Mouse (Mus musculus): ENCODE results near the gene Tomm6. TPM values are rescaled to one million over a fixed set of nuclear protein-coding genes. Genes with fewer than 3 reads are reported as not detected.

The Tomm6 gene
- total RNA-seq, 2 experiments from 2014 or later, result 105 to 118 TPM

DNA sequence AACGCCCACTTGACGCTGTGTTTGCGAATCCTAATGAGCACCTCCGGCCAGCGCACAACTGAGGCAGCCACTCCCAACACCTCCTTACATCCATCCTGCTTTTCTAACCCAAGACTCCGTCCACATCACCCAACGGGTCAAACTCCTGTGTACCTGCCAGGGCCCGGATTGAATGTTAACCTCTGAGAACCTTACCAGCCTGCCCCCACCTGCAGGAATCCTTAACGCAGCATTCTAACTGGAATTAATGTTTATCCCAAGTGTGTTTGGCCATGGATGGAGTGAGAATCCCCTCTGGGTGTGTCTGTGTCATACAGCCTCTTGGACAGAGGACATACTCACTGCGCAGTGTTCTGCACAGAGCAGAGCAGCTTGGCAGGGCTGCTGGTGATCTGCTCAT lies 10.0 kb upstream of the Tomm6 start:
- no peak for DNase-seq
- intact Hi-C loops (cut with DNase I), result no loop called here

DNA sequence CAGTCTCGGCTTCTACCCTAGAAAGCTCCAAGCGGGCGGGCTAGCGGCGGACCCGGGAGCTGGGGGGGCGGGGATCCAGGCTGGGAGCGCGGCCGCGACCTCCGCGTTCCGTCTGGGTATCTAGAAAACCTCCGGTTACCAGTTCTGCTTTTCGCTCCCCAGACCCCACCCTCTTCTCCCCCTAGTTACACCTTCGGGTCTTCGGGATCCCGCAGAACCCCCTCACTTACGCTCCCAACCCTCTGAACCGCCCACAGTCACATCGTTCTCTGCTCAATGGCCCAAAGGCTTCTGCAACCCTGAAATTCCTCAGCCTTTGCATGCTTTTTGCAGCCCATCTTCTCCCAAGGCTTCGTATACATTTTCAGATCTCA lies 7.1 kb upstream of the Tomm6 start:
- DNase-seq, result no peak
- intact Hi-C loops (cut with DNase I), result no loop called here

DNA sequence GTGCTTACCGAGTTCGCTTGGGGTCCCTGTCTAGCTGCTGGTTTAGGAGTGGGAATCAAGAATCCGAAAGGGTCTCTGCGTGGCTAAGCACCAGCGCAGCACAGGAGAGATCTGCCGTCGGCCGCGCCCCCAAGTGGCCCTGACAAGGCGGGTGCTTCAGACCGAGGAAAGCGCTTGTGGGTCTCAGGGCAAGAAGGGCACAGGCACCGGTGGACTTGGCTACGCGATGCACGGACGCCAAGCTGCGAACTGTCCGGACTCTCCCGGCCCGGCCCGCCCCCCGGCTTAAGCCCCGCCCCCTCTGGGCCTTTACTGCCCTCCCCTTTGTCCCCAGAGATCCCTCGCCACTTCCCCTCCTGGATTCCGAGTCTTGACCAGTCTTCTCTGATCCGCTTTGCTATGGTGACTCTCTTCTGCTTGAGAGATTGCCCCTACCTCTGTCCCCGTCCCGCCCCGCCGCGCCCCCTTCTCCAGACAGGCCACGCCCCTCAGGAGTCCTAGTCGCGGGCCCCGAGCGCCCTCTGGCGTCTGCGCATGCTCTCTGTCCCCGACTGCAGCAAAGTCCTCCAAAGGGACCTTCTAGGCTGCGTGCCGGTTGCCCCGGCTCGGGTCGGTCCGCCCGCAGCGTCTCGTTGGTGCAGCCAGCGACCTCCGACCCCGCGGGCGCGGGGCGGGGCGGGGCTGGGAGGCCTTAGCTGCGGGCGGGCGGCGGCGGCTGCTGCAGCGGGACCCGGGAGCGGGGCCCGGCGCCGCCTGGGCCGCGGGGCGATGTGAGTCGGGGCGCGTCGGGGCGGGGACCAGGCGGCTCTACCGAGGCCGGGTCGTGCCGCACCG lies 6.5 kb upstream of the Tomm6 start, which contains the start of gene Prickle4:
Gene Prickle4 (minus strand): TSS at position 234 of the 834 bp plus-strand sequence.
- intact Hi-C loops (cut with DNase I), result no loop called here
- peak; percentile 96 to 99 for DNase-seq

DNA sequence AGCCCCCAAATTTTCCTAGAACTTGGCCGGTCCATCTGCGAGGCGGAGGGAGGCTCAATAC lies 6.1 kb upstream of the Tomm6 start, which contains the start of gene Gm21981:
Gene Gm21981 (minus strand): TSS at position 14 of the 61 bp plus-strand sequence.
- intact Hi-C loops (cut with DNase I), result no loop called here
- DNase-seq, result no peak

DNA sequence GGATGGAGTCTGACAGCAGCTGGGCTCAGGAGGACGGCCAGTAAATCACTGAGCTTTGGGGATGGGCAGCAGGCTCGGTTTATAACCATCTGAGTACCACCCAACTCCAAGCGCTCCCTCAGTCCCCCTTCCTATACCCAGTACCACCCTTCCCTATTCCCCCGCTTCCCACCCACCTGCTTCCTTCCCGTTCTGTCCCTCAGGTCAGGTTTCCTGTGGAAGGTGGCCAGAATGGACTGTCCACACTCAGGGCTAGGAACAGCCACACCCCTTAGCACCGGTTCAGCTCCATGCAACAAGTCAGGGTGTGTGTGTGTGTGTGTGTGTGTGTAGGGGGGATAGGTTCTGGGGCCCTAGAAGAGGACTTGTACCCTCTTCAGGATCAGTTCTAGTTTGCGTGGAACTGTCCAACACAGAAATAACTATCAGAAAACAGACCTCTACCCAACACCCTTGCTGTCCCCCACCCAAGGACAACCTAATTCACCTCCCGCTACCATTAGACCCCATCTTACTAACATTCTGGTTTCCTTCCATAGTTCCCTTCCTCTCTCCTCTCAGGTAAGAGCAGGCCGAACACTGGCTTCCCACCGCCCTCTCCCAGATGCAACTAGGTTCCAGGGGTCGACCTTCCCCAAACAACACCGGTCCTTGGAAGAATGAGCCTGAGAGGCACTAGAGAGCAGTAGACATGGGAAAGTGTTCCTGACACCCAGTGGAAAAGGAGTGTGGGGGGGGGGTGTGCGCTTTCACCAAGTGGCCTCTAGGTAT lies 5.7 kb upstream of the Tomm6 start:
- no peak for DNase-seq
- intact Hi-C loops (cut with DNase I), result no loop called here

DNA sequence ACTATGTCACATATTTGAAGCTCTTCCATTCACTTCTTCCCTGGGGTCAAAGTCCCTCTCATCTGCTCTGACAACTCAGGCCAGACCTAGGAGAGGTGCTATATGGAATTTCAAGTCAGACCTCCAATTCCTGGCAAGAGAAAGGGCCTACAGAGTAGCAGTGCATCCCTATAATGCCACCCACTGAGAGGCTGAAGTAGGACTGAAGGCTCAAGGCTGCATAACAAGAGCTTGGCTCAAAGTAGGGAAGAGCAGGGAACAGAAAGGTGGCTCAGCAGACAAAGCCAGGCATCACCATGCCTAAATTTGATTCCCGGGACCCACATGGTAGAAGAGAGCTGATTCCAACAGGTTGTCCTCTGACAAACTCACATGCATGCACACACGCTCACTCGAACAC lies 3.5 kb upstream of the Tomm6 start:
- no peak for DNase-seq
- intact Hi-C loops (cut with DNase I), result no loop called here

DNA sequence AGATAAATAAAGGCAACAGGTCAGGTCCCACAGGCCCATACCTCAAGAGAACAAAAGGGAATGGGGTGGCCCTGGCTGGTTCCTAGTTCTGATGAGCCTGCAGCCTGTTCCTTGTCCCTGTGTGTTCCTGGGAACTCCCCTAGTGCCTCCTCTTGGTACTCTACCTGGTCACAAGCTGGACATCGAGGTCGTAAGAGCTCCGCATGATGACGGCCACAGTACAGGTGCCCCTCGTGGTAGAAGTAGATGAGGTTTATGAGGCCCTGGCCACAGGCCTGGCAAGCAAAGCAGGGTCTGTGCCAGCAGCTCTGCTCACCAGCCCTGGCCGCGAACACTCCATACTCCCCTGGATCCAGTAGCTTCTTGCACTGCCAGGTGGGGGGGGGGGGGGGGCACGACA lies 1.7 kb upstream of the Tomm6 start:
- intact Hi-C loops (cut with DNase I), result loop anchor here (5.0 kb wide), 1 partner anchor 188 kb away; the partner anchor contains the start of gene Taf8
- DNase-seq, result no peak

DNA sequence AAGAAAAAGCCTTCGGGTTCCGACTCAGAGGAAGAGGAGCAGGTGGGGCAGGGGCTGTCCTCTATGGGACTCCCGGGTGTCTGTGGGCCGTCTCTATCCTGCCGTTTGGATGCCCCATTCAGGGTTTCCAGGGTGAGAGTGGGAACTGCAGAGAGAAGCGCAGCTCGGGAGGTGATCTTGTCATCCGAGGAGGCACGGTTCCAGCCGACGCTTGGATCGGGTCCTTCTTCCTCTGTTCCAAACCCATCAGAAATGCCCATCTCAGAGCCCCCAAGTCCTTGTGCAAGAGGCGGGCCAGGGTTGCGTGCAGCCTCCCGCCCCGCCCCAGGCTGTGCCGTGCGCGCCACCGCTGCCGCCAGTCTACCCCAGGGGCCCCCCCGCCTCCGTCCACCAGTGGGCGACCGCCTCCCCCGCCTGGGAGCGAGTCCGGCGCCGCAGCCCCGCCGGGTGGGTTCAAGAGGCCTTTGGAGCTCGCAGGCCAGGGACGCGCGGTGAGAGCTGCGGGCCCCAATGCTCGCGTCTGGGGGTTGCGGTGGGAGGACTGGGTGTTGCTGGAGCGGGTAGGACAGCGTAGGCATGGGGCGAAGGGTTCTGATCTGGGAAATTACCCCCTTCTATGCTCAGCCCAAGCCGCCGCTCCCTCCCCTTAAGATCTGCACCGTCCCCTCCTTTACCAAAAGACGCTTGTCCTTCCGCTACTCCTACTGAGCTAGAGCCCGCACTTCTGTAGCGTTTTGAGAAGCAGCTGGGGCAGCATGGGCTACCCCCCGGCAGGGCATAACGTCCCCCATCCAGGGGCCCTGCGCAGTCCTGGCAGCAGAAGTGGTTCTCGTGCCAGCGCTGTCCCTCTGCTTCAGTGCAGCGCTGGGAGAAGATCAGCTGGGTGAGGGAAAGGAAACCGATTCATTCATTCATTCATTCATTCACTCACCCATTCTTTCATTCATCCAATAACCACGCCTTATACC lies 706 bp upstream of the Tomm6 start, which contains the start of gene Frs3:
Gene Frs3 (plus strand): TSS at position 423 of the 968 bp plus-strand sequence.
- peak; percentile 40 to 45 for DNase-seq
- intact Hi-C loops (cut with DNase I), result loop anchor here (5.0 kb wide), 1 partner anchor 187 kb away; the partner anchor contains the start of gene Taf8

DNA sequence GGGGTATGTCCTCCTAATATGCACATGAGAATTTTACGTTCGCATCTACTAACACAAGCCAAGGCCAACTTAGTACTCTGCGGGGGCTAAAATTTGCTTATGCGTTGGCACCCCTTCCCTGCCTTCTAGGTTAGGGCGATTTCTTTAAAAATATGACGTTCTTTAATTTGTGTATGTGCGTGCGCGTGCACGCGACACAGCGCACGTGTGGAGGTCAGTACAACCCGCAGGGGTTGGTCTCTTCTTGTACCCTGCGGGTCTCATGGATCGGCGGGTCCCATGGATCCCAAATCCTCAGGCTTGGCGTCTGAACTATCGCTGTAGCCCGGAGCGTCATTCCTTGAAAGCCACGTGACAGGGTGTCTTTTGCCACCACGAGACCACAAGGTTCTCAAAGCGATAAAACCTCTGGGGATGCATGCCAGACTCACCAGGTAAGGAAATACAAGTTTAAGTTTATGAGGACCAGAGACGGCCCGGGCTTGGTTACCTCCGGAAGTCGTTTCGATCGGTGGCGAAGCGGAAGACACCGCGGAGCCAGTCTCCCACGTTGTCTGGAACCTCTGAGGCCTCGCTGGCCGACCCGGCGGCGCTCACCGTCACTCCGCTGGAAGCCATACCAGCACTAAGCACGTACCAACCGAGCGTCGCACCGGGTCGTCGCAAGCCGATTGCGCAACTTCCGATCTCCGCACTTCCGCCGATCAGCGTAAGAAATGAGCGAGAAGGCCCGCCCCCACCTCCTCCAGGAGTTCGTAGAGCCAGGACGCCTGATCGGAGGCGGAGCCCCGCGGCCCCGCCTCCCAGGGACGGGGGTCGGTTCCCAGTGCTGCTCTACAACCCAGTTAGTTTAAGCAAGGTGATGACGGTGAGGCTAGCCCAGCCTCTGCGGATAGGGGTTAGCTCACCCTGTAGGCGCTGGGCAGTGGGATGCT lies 510 bp downstream of the Tomm6 start:
- peak; percentile 88 to 91 for DNase-seq
- intact Hi-C loops (cut with DNase I), result loop anchor here (5.0 kb wide), 1 partner anchor 185 kb away; the partner anchor contains the start of gene Taf8

DNA sequence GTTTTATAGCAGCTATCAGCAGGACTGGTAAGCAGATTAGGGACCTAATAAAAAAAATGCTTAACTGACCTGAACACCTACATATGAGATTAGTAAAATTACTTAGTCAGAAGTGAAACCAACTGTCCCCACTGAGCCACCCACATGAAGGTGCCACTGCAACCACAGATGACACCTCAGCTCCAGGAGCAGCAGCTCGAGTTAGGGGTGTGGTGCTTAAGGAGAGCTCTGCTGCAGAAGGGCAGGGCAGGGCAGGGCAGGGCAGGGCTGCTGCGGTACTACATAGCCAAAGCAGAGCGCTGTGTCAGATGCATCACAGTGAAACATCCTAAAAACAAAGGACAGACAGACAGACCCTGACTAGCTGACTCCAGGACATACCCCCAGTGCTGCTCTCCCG lies 5.3 kb downstream of the Tomm6 start:
- no peak for DNase-seq
- intact Hi-C loops (cut with DNase I), result no loop called here

DNA sequence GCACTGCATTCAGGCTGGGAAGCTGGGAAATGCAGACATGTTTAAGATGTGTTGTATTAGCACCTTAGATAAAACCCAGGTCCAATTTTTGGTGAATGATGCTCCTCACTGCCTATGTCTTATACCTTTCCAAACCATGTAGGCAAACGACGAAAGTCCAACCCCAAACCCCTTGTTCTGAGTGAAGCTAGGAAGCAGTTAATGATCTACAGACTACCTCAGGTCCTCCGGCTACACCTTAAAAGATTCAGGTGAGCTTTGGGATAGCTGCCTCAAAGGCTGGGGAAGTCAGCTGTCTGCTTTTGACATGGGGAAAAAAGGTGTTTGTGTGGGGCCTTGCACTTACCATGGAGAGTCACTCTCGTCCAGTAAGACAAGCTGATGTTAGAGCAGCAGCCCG lies 9.5 kb downstream of the Tomm6 start:
- no peak for DNase-seq
- intact Hi-C loops (cut with DNase I), result loop anchor here (5.0 kb wide), 2 partner anchors 66 to 171 kb away; partner anchors contain the start of genes Bysl, Ccnd3, Gm20517 and Med20

DNA sequence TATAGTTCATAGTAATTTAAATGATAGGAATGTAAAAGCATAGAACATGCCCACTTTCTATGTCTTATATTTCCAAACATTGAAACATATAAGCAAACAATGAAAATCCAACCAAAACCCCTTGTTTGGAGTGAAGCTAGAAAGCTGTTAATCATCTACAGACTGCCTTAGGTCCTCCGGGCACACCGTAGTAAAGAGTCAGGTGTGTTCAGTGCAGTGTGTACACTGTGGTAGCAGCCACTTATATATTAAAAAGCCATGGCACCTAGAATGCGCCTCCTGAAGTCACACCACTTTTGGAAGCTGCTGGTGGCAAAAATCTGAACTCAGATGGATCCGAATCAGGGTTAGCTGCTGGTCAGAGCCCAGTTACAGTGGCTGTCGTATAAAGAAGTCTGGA lies 9.9 kb downstream of the Tomm6 start:
- intact Hi-C loops (cut with DNase I), result loop anchor here (5.0 kb wide), 2 partner anchors 66 to 171 kb away; partner anchors contain the start of genes Bysl, Ccnd3, Gm20517 and Med20
- no peak for DNase-seq

DNA sequence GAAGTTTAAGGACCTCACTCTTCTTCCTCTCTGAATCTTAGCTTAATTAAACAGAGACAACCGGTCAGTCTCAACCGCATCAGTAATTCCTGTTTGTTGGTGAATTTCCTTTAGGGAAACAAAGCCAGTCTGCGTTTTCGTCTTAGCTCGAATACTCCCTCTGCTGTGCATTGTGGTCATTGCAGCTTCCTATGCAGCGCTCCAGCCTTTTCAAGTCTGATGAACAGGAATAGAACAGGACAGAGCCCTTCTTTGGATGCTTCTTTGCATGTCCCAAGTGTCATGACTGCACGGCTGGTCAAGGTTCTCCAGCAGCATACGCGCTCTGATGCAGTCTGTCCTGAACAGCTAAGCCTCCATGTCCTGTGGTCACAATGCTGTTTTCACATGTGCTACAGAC lies 11.6 kb downstream of the Tomm6 start:
- DNase-seq, result peak; percentile 47 to 56
- intact Hi-C loops (cut with DNase I), result loop anchor here (5.0 kb wide), 2 partner anchors 64 to 169 kb away; partner anchors contain the start of genes Bysl, Ccnd3, Gm20517 and Med20

DNA sequence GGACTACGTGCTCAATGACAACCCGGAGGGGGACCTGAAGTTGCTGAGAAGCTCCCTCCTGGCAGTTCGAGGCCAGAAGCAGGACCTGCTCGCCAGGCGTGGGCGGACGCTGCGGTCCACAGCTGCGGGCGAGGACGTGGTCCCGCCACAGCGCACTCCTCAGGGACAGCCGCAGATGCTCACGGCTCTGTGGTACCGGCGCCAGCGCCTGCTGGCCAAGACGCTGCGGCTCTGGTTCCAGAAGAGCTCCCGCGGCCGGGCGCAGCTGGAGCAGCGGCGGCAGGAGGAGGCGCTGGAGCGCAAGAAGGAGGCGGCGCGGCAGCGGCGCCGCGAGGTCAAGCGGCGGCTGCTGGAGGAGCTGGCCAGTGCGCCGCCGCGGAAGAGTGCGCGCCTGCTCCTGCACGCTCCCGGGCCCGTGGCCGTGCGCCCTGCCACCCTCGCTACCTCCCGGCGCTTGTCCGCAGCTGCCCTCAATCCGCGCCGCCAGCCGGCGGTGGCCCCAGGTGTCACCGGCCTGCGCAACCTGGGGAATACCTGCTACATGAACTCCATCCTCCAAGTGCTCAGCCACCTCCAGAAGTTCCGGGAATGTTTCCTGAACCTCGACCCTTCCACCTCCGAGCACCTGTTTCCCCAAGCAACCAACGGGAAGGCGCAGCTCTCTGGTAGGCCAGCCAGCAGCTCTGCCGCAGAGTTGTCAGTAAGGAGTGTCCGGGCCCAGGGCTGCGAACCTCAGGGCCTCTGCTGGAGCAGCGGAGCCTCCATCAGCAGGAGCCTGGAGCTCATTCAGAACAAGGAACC lies 15.7 kb downstream of the Tomm6 start:
- peak; percentile 56 to 57 for DNase-seq
- intact Hi-C loops (cut with DNase I), result loop anchor here (5.0 kb wide), 1 partner anchor 40 kb away; the partner anchor contains the start of gene Usp49

DNA sequence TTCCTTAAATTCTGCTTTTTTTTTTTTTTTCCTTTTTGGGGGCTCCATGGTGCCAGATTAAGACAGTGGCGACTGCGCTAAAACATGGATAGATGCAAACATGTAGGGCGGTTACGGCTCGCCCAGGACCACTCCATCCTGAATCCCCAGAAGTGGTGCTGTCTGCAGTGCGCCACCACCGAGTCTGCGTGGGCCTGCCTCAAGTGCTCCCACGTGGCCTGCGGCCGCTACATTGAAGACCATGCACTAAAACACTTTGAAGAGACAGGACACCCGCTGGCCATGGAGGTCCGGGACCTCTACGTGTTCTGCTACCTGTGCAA lies 16.2 kb downstream of the Tomm6 start:
- intact Hi-C loops (cut with DNase I), result loop anchor here (5.0 kb wide), 1 partner anchor 40 kb away; the partner anchor contains the start of gene Usp49
- no peak for DNase-seq

DNA sequence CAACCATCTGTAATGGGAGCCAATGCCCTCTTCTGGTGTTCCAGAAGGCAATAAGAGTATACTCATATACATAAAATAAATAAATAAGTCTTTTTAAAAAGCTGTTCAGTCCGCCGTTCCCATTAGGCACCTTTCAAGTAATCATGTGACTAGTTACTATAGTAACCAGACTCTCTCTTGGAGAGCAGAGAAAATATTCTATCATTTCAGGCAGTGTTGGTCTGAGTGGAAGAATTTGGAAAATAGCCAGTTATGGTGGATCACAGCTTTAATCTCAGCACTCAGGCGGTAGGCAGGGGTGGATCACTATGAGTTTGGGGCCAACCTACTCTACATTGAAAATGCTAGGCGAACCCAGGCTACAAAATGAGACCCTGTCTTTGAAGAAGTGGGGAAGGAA lies 19.0 kb downstream of the Tomm6 start:
- intact Hi-C loops (cut with DNase I), result no loop called here
- DNase-seq, result no peak

DNA sequence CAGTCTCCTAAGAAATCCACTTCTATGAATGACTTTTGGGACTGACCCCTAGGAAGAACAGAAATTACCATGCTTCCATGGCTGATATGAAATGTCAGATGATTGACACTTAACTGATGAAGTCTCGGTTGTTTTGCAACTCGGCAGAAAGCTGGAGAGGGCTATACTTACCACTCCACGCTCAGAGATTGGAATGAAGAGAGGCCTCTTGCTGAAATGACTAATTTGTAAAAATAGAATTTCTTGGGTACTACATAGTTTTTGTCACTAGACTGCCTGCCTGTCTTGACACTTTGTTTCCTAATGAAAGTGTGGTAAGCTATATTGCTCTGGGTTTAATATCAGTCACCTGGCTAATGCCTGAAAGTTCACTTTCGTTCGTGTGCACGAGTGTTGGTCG lies 23.7 kb downstream of the Tomm6 start:
- no peak for DNase-seq
- intact Hi-C loops (cut with DNase I), result no loop called here

DNA sequence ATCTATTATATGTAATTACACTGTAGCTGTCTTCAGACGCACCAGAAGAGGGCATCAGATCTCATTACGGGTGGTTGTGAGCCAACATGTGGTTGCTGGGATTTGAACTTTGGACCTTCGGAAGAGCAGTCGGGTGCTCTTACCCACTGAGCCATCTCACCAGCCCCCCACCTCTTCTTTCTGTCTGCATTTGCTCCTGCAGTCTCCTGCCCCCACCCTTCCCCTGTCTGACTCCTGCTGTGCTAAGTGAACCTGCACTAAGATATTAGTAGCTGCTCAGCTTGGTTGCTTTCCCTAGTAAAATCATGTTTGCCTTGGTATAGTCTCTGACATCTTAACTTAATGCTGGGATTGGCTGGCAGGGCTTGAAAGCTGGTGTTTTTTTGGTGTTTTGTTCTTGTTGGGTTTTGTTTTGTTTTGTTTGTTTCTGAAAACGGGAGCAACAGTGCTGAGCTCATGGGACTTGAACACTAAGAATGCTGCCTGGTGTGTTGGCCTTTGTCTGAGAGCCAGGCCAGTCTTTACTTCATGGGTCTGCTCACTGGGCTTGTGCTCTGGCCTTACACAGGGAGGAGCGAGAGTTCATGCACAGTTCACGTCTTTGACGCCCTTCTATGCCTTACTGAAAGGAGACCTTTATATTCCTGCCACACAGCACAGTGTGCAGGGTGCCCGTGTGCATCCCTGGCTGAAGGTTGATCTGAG lies 25.0 kb downstream of the Tomm6 start:
- DNase-seq, result no peak
- intact Hi-C loops (cut with DNase I), result no loop called here
